Mouse (Mus musculus) MEL-GATA-1-ER (cell line): ENCODE measurements around the gene Nras.

Experiments
- DNase-seq: peaks from one replicate; pipeline ENCODE4 v3.0.0-alpha.2; 2012; ENCODE audit warnings: low read depth; ENCODE audit errors: extremely low read depth

Nras gene

DNA sequence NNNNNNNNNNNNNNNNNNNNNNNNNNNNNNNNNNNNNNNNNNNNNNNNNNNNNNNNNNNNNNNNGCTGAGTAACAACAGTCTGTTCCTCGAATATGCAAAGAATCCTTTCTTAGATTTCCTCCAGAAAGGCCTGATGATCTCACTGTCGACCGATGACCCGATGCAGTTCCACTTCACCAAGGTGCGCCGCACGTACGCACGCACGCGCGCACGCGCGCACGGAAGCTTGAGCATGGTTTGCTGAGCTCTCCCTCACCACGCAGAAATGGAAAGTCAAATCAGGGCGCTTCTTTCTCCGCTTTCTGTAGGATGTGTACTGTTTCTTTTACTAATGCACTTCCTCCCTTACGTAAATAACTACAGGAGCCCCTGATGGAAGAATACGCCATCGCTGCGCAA, 40.6 kb downstream of the Nras start:
- no peak for DNase-seq

DNA sequence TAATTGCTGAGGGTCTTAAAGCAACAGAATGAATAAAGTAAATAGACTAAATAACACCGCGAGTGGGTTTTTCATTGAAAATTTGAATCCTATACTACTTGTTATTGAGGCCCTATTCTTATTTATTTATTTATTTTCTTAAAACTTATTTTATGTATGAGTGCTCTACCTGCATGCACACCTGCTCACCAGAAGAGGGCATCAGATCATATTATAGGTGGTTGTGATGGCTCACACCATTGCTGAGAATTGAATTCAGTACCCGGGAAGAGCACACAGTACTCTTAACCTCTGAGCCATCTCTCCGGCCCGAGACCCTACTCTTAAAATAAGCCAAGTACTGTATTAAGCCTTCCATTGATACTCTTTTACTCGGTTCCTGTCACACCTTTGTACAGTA, 41.6 kb downstream of the Nras start:
- peak; percentile 47 for DNase-seq

DNA sequence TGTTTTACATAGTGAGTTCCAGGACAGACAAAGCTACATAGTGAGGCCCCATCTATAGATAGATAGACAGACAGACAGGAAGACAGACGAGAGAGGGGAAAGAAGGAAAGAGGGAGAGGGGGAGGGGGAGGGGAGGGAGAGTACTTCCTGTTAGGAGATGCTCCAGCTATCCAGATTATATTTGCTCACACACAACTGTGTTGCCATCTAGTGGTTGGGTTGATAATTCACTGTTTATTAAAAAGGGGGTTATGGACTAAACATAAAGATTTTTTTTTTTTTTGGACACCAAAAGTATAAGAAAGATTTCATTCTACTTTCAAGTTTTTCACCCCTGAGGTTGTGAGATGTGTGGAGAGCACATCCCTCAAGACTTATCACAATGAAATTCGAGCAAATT, 42.6 kb downstream of the Nras start:
- peak; percentile 72 for DNase-seq

GRCm38 (mm10) chr3:103101194-103101593, 43.1 kb downstream of the Nras start:
- peak; percentile 26 for DNase-seq

- DNase-seq, result no peak
Observed at GRCm38 (mm10) chr3:103101909-103102308, 43.8 kb downstream of the Nras start.

GRCm38 (mm10) chr3:103102454-103103390, 44.6 kb downstream of the Nras start, which contains the start of gene Dennd2c:
Gene Dennd2c, plus strand, starts transcription at chr3:103102604.
- peak; percentile 89 for DNase-seq

- no peak for DNase-seq
Observed at GRCm38 (mm10) chr3:103107565-103108240, 49.6 kb downstream of the Nras start.

DNA sequence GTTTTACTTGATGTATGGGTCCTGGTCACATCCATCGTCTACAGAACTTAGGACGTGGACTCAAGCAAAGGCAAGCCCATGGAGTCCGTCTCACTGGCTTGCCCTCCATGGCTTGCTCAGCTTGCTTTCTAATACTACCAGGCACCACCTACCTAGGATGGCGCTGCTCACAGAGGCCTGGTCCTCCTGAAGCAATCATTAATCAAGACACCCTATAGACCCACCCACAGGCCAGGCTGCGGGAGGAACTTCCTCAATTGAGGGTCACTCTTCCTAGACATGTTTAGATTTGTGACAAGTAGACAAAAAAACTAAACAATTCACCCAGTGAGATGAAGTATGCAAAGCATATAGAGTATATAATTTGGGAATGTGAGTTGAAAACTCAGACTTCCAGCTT, 54.1 kb downstream of the Nras start:
- DNase-seq, result peak; percentile 74
